Mouse (Mus musculus) hindlimb bud, embryonic 11.5 days (tissue): ENCODE measurements around the gene Dctn2.

Experiments used
- DNase-seq: peaks from one replicate; pipeline ENCODE4 v3.0.0-alpha.2; 2012; ENCODE audit warnings: low read depth, low spot score; ENCODE audit errors: extremely low spot score

The Dctn2 gene

GRCm38 (mm10) chr10:127262548-127263398 is 3.4 kb upstream of the Dctn2 start, which contains the start of gene Kif5a:
Gene Kif5a (minus strand): TSS chr10:127263348.
- no peak for DNase-seq

- no peak for DNase-seq
These were observed 2.5 kb upstream of the Dctn2 start for GRCm38 (mm10) chr10:127263631-127264030.

- DNase-seq: no peak
These were observed 1.8 kb upstream of the Dctn2 start for GRCm38 (mm10) chr10:127264336-127264735.

- DNase-seq: no peak
These were observed 1.2 kb upstream of the Dctn2 start for GRCm38 (mm10) chr10:127264971-127265370.

GRCm38 (mm10) chr10:127265727-127266111 is 449 bp upstream of the Dctn2 start:
- no peak for DNase-seq

- no peak for DNase-seq
These were observed 1.1 kb downstream of the Dctn2 start for GRCm38 (mm10) chr10:127267318-127267717.

- no peak for DNase-seq
These were observed 2.2 kb downstream of the Dctn2 start for GRCm38 (mm10) chr10:127268401-127268800.

GRCm38 (mm10) chr10:127269036-127269435 is 2.9 kb downstream of the Dctn2 start:
- no peak for DNase-seq

- DNase-seq: no peak
These were observed 3.7 kb downstream of the Dctn2 start for GRCm38 (mm10) chr10:127269884-127270283.

GRCm38 (mm10) chr10:127272371-127272770 is 6.2 kb downstream of the Dctn2 start:
- DNase-seq: no peak

GRCm38 (mm10) chr10:127274261-127275022 is 8.3 kb downstream of the Dctn2 start:
- no peak for DNase-seq

GRCm38 (mm10) chr10:127279730-127280129 is 13.6 kb downstream of the Dctn2 start:
- DNase-seq: no peak

- DNase-seq: no peak
These were observed 15.1 kb downstream of the Dctn2 start for GRCm38 (mm10) chr10:127281316-127281715.

GRCm38 (mm10) chr10:127282620-127283215 is 16.6 kb downstream of the Dctn2 start:
- DNase-seq: no peak

GRCm38 (mm10) chr10:127284105-127284622 is 18.0 kb downstream of the Dctn2 start:
- no peak for DNase-seq

- no peak for DNase-seq
These were observed 18.7 kb downstream of the Dctn2 start for GRCm38 (mm10) chr10:127284724-127285500.

GRCm38 (mm10) chr10:127285644-127286043 is 19.5 kb downstream of the Dctn2 start:
- no peak for DNase-seq

- DNase-seq: no peak
These were observed 20.0 kb downstream of the Dctn2 start for GRCm38 (mm10) chr10:127286194-127286593.

- DNase-seq: no peak
These were observed 20.6 kb downstream of the Dctn2 start for GRCm38 (mm10) chr10:127286730-127287129.

GRCm38 (mm10) chr10:127287271-127287935 is 21.2 kb downstream of the Dctn2 start:
- DNase-seq: no peak
